Mouse (Mus musculus): ENCODE results near the gene Edc3.

Gene Edc3

GRCm38 (mm10) chr9:57761563-57762551 is 53.5 kb downstream of the Edc3 start:
- no peak for DNase-seq (ENCODE audit: low read depth, low spot score)

GRCm38 (mm10) chr9:57762563-57762991 is 54.2 kb downstream of the Edc3 start:
- DNase-seq (ENCODE audit: low read depth, low spot score) = peak; percentile 83

DNA sequence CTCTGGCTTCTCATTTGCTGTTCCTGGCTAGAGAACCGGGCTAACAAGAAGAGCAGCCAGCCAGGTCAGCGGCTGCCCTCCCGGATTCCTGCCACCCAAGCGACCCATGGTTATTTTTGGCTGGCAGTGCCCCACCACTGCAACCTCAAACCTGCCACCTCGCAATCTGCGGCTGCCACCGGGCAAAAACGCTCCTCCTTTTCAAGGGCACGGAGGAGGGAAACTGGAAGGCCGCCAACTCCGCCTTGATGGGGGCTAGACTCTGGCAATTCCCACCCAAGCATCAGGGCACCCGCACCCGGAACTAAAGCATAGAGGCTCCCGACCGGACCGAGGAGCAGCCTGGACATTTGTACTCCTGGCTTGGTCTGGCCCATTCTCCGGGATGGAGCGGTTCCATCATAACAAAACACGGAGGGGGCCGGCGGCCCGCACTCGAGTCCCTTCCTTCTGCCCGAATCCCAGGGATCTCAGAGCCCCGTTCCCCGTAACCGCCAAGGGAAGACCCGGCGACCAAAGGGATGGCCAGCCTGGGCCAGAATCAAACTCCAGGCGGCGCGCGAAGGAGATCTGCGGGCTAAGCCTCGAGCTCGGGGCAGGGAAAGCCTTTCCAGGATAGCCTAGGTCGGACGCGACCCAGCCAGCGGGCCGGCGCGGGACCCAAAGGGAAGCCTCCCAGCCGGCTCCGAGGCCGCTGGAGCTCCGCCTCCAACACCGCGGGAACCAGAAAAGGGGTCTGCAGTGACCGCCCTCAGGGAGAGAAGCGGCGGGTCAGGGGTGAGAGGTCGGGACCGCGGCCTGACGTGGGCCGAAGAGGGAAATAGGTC is 56.0 kb downstream of the Edc3 start:
- peak; percentile 63 for DNase-seq (ENCODE audit: low read depth, low spot score)

GRCm38 (mm10) chr9:57764974-57765363 is 56.6 kb downstream of the Edc3 start:
- DNase-seq (ENCODE audit: low read depth, low spot score) = peak; percentile 86

DNA sequence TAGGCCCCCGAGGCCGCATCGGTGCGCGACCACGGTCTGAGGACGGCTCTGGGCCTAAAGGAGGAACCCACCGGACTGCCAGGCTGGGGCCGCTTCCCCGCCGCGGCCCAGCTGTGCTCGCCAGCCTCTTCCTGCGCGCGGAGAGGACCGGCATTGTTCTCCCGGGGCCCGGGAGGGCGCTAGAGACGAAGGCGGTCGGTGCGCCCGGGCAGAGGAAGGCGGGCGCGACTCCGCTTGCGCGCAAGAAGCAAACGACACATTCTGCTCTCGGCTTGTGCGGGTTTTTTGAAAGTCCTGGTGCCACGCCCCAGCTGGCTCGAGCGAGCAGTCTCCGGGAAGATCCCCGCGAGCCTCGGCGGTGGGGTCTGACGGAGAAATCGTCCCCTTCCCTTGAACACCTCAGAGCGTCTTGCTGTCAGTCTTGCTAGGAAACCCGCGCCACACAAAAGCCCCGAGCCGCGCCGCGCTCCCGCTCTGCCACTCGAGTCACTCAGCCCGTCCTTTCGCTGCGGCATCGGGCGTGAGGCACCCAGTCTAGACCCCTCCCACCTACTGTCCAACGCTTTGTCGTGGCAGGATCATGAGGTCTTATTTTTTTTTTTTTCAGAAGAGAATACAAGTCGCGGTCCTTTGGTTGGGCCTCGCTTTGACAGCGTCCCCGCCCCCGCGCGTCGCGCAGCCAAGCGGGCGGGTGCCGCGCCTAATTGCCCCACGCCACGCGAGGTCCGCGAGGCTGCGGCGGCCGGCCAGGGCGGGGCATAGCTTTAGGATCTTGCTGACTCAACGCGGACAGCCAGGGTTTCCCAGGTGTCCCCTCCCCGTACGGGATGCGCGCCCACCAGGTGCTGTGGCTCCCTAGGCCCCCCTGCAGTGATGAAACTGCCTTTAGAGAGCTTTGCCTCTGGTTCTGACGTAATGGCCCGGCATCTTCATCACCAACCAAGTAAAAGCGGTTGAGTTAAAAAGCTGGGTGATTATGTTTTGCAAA is 57.3 kb downstream of the Edc3 start, which contains the start of gene Clk3:
TSS of gene Clk3 (minus strand) at position 497 of the 988 bp plus-strand sequence.
- peak; percentile 68 for DNase-seq (ENCODE audit: low read depth, low spot score)

GRCm38 (mm10) chr9:57766431-57766830 is 58.1 kb downstream of the Edc3 start:
- no peak for DNase-seq (ENCODE audit: low read depth, low spot score)

DNA sequence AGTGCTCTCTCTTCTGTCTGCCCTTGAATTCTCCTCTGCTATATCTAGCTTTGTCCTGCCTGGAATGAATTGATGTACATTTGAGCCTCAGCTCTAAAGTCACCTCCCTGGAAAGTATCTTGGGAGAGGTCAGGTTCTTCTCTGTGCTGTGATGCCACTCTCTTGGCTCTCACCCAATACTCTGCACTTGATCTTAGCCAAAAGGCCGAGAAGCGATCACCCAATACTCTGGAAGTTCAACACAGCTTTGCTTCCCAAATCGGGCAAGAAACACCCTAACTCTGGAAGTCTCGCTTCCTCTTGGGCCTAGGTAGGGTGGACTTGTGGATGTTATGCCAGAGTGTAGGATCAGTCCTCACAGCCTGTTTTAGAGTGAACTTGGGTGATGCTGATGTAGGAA is 58.9 kb downstream of the Edc3 start:
- DNase-seq (ENCODE audit: low read depth, low spot score) = no peak

GRCm38 (mm10) chr9:57769539-57770069 is 61.3 kb downstream of the Edc3 start:
- no peak for DNase-seq (ENCODE audit: low read depth, low spot score)

DNA sequence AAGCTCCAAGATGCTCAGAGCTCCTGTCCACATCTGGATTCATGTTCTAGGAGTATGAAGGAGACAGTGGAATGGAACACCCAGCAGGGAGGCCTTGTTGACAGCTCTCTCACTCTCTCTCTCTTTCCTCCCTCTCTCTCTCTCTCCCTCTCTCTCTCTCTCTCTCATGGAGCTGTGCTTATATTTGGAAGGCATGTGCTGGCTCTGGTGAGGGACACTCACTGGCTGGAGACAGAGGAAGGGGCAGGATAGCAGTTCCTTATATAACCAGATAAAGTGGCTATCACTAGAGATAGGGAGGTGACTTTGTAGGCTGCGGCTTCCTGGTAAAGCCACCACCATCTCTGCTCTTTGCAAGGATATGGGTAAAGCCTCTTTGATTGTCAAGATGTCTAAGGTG is 61.9 kb downstream of the Edc3 start:
- no peak for DNase-seq (ENCODE audit: low read depth, low spot score)

DNA sequence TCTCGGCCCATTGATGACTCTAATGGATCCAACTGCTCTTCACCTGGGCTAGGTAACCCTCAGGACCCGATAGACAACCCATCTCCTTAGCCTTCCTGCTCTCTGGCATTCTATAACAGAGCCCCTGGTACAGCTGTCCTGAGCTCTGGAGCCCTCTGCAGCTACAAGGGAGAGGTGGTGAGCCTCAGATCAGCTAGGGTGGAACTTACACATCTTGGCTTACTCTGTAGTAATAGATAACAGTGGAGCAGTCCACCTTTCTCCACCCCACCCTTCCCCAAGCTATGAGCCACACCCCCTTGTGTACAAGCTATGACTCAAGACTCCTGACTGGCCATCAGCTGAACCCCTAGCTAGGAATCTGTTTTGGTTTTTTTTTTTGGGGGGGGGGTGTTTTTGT is 62.5 kb downstream of the Edc3 start:
- no peak for DNase-seq (ENCODE audit: low read depth, low spot score)

GRCm38 (mm10) chr9:57773754-57774153 is 65.4 kb downstream of the Edc3 start:
- no peak for DNase-seq (ENCODE audit: low read depth, low spot score)

DNA sequence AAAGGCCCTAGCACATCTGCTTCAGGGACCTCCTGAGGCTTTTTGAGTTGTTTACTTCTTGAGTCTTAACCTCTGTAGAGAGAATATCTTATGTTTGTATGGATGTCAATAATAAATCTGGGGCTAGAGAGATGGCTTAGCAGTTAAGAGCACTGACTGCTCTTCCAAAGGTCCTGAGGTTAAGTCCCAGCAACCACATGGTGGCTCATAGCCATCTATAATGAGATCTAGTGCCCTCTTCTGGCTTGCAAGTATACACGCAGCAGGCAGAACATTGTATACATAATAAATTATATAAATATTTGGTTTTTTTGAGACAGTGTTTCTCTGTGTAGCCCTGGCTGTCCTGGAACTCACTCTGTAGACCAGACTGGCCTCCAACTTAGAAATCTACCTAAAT is 65.8 kb downstream of the Edc3 start:
- peak; percentile 58 for DNase-seq (ENCODE audit: low read depth, low spot score)

DNA sequence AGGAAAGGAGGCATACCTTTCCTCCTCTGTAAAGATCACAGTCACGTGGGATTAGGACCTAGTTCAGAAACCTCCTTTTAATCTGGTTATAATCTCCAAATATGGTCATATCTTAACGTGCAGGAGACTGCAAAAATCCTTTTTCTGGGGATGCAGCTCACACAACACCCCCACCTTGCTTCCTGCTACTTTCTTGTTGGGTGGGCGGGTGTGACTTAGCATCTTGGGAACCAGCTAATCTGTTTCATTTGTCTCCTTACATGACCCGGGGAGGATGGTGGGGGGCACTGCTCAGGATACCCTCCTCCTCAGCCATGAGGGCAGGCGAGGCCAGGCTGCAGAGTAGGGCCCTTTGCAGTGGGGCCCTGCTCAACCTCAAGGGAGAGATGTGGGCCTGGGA is 66.7 kb downstream of the Edc3 start:
- no peak for DNase-seq (ENCODE audit: low read depth, low spot score)

DNA sequence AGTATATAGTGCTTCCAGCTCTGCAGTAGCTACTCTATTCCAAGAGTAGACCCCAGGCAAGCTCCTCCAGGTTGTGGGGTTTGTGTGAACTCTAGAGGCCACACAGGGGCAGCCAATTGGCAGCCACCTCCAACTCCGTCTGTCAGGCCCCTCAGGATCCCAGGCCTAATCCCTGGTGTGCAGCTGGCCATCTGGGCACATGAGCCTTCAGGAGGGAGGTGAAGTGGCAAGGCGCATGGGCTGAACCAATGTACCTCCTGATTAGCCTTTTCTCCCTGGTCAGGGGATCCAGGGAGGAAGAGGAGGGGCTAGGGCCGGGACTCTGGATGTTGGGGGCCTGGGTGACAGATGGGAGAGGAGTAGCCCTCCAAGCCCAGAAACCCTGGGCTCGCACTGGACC is 67.4 kb downstream of the Edc3 start:
- DNase-seq (ENCODE audit: low read depth, low spot score) = no peak

DNA sequence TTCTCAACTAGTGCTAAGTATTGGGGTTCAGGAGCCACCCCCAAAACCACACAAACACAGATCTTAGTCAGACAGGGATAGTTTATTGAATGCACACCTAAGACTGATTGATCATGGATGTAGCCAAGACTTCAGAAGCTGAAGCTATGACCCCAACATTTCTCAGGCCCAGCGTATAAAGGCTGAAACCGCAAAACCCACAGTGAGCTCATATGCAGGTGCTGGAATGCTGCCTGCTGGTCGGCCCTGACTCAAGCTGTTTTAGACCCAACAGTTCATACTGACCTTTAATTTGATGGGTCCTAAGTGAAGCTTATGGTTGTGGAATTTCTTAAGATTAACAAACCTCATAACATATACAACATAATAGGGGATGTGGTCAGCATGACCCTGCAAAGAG is 74.3 kb downstream of the Edc3 start:
- peak; percentile 54 for DNase-seq (ENCODE audit: low read depth, low spot score)

DNA sequence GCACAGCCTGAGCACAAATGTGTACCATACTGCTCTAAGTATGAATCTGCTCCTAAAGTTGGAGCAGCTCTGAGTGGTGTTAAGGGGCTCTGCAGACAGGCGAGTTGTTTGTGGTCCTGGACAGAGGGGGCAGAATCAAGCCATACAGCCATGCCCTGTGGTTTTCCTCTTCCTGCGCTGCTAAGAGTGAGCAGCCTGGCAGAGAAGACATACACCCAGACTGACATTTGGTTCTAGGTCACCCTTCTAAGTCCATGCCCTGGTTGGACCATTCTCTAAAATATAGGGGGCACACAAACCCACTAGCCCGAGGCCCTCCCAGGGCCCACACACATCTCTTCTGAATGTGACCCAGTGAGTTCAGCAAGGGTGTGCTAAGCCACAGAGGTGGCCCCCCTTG is 81.4 kb downstream of the Edc3 start:
- no peak for DNase-seq (ENCODE audit: low read depth, low spot score)

- no peak for DNase-seq (ENCODE audit: low read depth, low spot score)
Measured at GRCm38 (mm10) chr9:57797456-57797855, 89.1 kb downstream of the Edc3 start.

DNA sequence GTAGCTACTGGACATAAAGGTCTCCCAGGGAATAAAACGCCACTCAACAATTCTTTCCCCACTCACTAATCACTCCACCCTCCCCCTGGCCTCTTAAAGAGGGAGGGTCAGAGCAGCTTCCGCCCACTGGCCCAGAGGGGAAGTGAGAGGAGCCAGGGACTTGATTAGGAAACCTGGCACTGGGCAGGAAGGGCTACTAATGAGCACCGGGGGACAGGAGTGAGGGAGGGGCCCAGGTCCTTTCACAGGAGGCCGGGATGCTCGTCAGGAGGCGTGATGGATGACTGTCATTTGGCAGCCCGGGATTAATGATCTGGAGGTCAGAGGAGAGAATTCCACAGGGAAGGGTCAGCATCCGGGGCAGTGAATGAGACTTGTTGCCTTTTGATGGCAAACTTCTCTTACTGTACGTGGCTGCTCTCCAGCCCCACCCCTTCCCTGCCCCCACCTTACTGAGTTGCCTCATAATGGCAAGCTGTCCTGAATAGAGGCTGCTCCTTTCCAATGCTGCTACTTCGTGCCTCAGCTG is 90.4 kb downstream of the Edc3 start:
- DNase-seq (ENCODE audit: low read depth, low spot score) = peak; percentile 14

GRCm38 (mm10) chr9:57800325-57800975 is 92.1 kb downstream of the Edc3 start:
- no peak for DNase-seq (ENCODE audit: low read depth, low spot score)

All from 3T3-L1 (cell line).